Comparison of ENCODE assay signal across 18 mouse cellular contexts in genomic region chr2:166830350-166830749, GRCm38 (mm10). TPM values are rescaled to one million over a fixed set of nuclear protein-coding genes. Genes with fewer than 3 reads are reported as not detected.
A peak's percentile ranks its signal among the peaks of the same experiment; 100 is the strongest.
DNase-seq lines count a peak whose midpoint lies in the region; TF ChIP-seq lines count a peak whose summit lies in the region.
"Had no signal": no experiment of that assay in that cellular context is flagged by ENCODE, and none has a peak within 500 bp of the region (broad histone marks: within the 10 kb centered on the region; RNA-seq: fewer than 3 reads in every experiment).

No protein-coding gene starts in this region.

- peak; percentile 38 to 62 for DNase-seq in lung, adult 18-20 months
- DNase-seq in lung, postnatal 4 days = no peak
- DNase-seq in urinary bladder, postnatal 36 days (ENCODE audit: low spot score in 2 of 2) = peak; percentile 30 to 49
- DNase-seq in urinary bladder, postnatal 10 days (ENCODE audit: low spot score) = no peak
- DNase-seq in lung, postnatal 25 days (ENCODE audit: low spot score) = peak; percentile 36
- DNase-seq in adrenal gland, postnatal 36 days = no peak
- no peak for DNase-seq in layer of hippocampus, adult 2 months (ENCODE audit: low spot score in 2 of 2)
- DNase-seq: adrenal gland, adult 2 months; cerebellum, adult 18-20 months; cerebellum, postnatal 14 days; kidney, adult 18-20 months; left cerebral cortex, postnatal 4 days; right cerebral cortex, adult 18-20 months; right cerebral cortex, postnatal 4 days had no signal

- TF ChIP-seq CTCF in layer of hippocampus, adult 2 months (conservative IDR thresholded peaks at IDR 0.05) = no peak

- H3K27ac ChIP-seq in layer of hippocampus, adult 2 months = no peak overlapping the region
- H3K27ac ChIP-seq: embryonic facial prominence, embryonic 12.5 days; forebrain, embryonic 13.5 days; kidney, postnatal 0 days; liver, embryonic 12.5 days had no signal

- no peak overlapping the region for H3K4me3 ChIP-seq in layer of hippocampus, adult 2 months
- H3K4me3 ChIP-seq: embryonic facial prominence, embryonic 12.5 days; forebrain, embryonic 13.5 days; liver, embryonic 12.5 days had no signal

RNA-seq across cellular contexts. Expression of gene Arfgef2, which starts 25.0 kb away (rescaled TPM):
- 10 to 100 TPM; 67.6 to 76.9 TPM for total RNA-seq in adrenal gland, postnatal 36 days (2021)
- 10 to 100 TPM; 52.9 to 59.5 TPM for total RNA-seq in layer of hippocampus, adult 2 months (2021)

RNA-seq across cellular contexts. Expression of gene Trp53rkb, which starts 38.0 kb away (rescaled TPM):
- 1 to 10 TPM; 3.5 to 4.3 TPM for total RNA-seq in adrenal gland, postnatal 36 days (2021)
- 1 to 10 TPM; 5.8 to 7.9 TPM for total RNA-seq in layer of hippocampus, adult 2 months (2021)

Comparison
In these comparisons a context has a peak if more than half of its experiments do, and no peak if none do; other contexts are left out.
1. DNase-seq: peak in lung, adult 18-20 months (2 of 2), urinary bladder, postnatal 36 days (2 of 2) and lung, postnatal 25 days (single experiment); none in lung, postnatal 4 days (0 of 2), urinary bladder, postnatal 10 days (single experiment), adrenal gland, postnatal 36 days (0 of 2) and layer of hippocampus, adult 2 months (0 of 2).